Mouse (Mus musculus) midbrain, postnatal 0 days (tissue): ENCODE measurements at regions not wholly inside any gene's neighbourhood (a gene's known extent, or its start where the extent isn't known, plus 50 kb on each side); places are given as distances from the start of the nearest gene placed in this dataset.

Experiments used
- ATAC-seq: fragments of 200-750 bp; cut with Nextera tagmentation; 2 replicates; pipeline ENCODE4 v1.8.0; 2017; ENCODE audit warnings: moderate number of reproducible peaks, mild to moderate bottlenecking, moderate TSS enrichment, moderate library complexity; ENCODE audit not compliant: low FRiP score
- DNase-seq: peaks from one replicate; pipeline ENCODE4 v3.0.0-alpha.2; 2015; ENCODE audit warnings: low spot score
- H3K27ac ChIP-seq: fragments of 300-500 bp; sonication (generic); 2 replicates; pipeline ENCODE4 v1.5.1; 2014; ENCODE audit warnings: low read depth, mild to moderate bottlenecking, low read length, mixed read lengths
- H3K27me3 ChIP-seq: fragments of 300-500 bp; sonication (generic); 2 replicates; pipeline ENCODE4 v1.6.1; 2014; ENCODE audit warnings: low read length, control low read depth, mixed read lengths; ENCODE audit not compliant: insufficient read depth
- H3K36me3 ChIP-seq: fragments of 300-500 bp; sonication (generic); 2 replicates; pipeline ENCODE4 v1.6.1; 2014; ENCODE audit warnings: low read length, control low read depth, mixed read lengths; ENCODE audit not compliant: insufficient read depth
- H3K4me1 ChIP-seq: fragments of 300-500 bp; sonication (generic); 2 replicates; pipeline ENCODE4 v1.6.1; 2014; ENCODE audit warnings: mild to moderate bottlenecking, control low read depth, antibody characterized with exemption, low read length, mixed read lengths; ENCODE audit not compliant: insufficient read depth
- H3K4me2 ChIP-seq: fragments of 300-500 bp; sonication (generic); 2 replicates; pipeline ENCODE4 v1.6.1; 2014; ENCODE audit warnings: low read depth, mild to moderate bottlenecking, low read length, mixed read lengths; ENCODE audit not compliant: poor library complexity, severe bottlenecking
- H3K4me3 ChIP-seq: fragments of 300-500 bp; sonication (generic); 2 replicates; pipeline ENCODE4 v1.5.1; 2014; ENCODE audit warnings: low read depth, mild to moderate bottlenecking, low read length, moderate library complexity
- H3K9ac ChIP-seq: fragments of 300-500 bp; sonication (generic); replicated peaks from 2 replicates; pipeline ENCODE4 v1.6.1; 2014; ENCODE audit warnings: mild to moderate bottlenecking, low read length, moderate library complexity, mixed read lengths; ENCODE audit not compliant: poor library complexity, severe bottlenecking
- H3K9me3 ChIP-seq: fragments of 300-500 bp; sonication (generic); 2 replicates; pipeline ENCODE4 v1.6.1; 2016; ENCODE audit warnings: low read length, control low read depth
- CTCF ChIP-seq: IDR thresholded peaks from 2 replicates; pipeline ENCODE4 v1.5.1; 2016; ENCODE audit warnings: antibody characterized with exemption, mild to moderate bottlenecking
- WGBS: fragments of 180-500 bp; shearing (Covaris S2); extraction: QIAGEN DNeasy Blood & Tissue Kit; methylation state at CpG from one replicate; pipeline ENCODE4 v1.1.7; 2014; 5-methylcytosine and 5-hydroxymethylcytosine counted together

GRCm38 (mm10) chr1:90424066-90424821 is 178.5 kb upstream of the Cops8 start:
- TF ChIP-seq CTCF: no peak
- ATAC-seq (no peak), DNase-seq (no peak)
- H3K9ac ChIP-seq: no peak overlapping the region
- no peak overlapping the region for H3K27ac ChIP-seq
- H3K9me3 ChIP-seq: no peaks in the 10 kb centered on the region
- H3K27me3 ChIP-seq: 0 out of 2 replicates have a peak, but pooled peaks cover 2% of the 10 kb centered on the region
- no peaks in the 10 kb centered on the region for H3K4me1 ChIP-seq
- 16% methylated on average over 13 of the region's 13 CpGs for WGBS
- no peak overlapping the region; the same call in 1 of the 2 replicates for H3K4me2 ChIP-seq
- no peaks in the 10 kb centered on the region for H3K36me3 ChIP-seq
- H3K4me3 ChIP-seq: no peak overlapping the region

DNA sequence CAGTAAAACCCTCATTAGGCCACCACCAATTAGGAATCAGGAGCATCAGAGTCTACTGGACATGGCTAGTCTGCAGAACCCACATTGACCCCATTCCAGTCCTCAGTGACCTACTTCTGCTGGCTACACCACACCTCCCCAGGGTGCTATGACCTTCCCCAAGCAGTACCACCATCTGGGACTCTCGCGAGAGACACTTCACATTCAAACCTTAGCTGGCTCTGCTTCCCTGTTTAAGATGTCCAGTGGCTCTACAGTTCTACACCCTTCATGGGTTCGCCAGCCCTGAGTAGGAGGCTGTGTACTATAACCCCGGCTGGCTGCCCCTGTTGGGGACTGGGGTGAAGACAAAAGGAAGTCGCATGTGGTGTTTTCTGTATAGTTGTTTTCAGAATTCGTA is 174.4 kb upstream of the Cops8 start:
- Histone ChIP-seq H3K36me3 (no peaks in the 10 kb centered on the region), H3K9ac (no peak overlapping the region), H3K27me3 (no peaks in the 10 kb centered on the region), H3K4me1 (no peaks in the 10 kb centered on the region), H3K27ac (no peak overlapping the region), H3K4me3 (no peak overlapping the region), H3K4me2 (no peak overlapping the region), H3K9me3 (no peaks in the 10 kb centered on the region)
- no peak for DNase-seq
- ATAC-seq: no peak
- 89% methylated on average over 6 of the region's 6 CpGs for WGBS
- no peak for TF ChIP-seq CTCF

GRCm38 (mm10) chr1:90428774-90429173 is 174.0 kb upstream of the Cops8 start:
- H3K9me3 ChIP-seq: no peaks in the 10 kb centered on the region
- 77% methylated on average over 7 of the region's 7 CpGs for WGBS
- H3K36me3 ChIP-seq: no peaks in the 10 kb centered on the region
- no peak overlapping the region for H3K4me2 ChIP-seq
- no peak for TF ChIP-seq CTCF
- no peaks in the 10 kb centered on the region for H3K4me1 ChIP-seq
- H3K9ac ChIP-seq: no peak overlapping the region
- no peak for ATAC-seq
- H3K4me3 ChIP-seq: no peak overlapping the region
- peak; percentile 39 for DNase-seq
- H3K27ac ChIP-seq: no peak overlapping the region
- no peaks in the 10 kb centered on the region for H3K27me3 ChIP-seq

DNA sequence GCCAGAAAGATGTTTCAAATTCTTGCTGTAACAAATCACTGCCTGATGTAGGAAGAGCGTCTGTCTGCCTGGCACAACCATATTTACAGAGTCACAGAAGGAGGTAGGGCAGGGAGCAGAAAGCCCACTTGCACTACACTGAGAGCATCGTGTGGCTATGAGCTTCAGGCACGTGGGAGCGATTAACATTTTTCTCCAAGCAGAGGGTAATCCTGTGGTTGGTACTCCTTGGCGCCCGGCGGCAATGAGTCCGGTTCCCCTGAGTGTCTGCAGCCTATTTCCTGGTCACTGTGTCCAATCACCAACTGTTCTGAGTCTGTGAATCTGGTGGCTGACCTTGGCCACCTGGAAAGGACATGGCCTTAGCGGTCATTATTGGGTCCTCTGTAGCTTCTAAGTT is 172.3 kb upstream of the Cops8 start:
- DNase-seq (no peak), ATAC-seq (no peak)
- no peaks in the 10 kb centered on the region for H3K9me3 ChIP-seq
- no peak overlapping the region for H3K9ac ChIP-seq
- no peak overlapping the region for H3K4me3 ChIP-seq
- no peak overlapping the region for H3K27ac ChIP-seq
- 91% methylated on average over 9 of the region's 9 CpGs for WGBS
- no peaks in the 10 kb centered on the region for H3K36me3 ChIP-seq
- no peaks in the 10 kb centered on the region for H3K4me1 ChIP-seq
- H3K27me3 ChIP-seq: no peaks in the 10 kb centered on the region
- TF ChIP-seq CTCF: no peak
- H3K4me2 ChIP-seq: no peak overlapping the region

DNA sequence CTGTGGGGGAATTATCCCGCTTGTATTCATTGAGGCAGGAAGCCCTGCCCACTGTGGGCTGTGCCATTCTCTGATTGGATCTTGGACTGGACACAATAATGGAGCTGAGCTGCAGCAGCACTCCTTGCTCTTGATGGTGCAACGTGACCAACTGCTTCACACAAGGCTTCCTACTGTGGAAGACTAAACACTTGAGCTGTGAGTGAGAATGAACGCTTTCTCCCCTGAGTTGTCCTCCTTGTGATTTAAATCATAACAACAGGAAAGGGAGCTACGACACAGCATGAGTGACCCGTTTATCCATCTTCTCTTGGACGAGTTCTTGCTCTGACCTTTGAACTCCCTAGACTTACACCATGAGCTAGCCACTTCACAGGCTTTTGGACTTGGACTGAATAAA is 171.0 kb upstream of the Cops8 start:
- Histone ChIP-seq H3K27me3 (no peaks in the 10 kb centered on the region), H3K27ac (no peak overlapping the region), H3K36me3 (no peaks in the 10 kb centered on the region), H3K4me3 (no peak overlapping the region), H3K9me3 (no peaks in the 10 kb centered on the region), H3K9ac (no peak overlapping the region), H3K4me2 (no peak overlapping the region), H3K4me1 (no peaks in the 10 kb centered on the region)
- TF ChIP-seq CTCF: no peak
- no peak for ATAC-seq
- 71% methylated on average over 6 of the region's 6 CpGs for WGBS
- no peak for DNase-seq

DNA sequence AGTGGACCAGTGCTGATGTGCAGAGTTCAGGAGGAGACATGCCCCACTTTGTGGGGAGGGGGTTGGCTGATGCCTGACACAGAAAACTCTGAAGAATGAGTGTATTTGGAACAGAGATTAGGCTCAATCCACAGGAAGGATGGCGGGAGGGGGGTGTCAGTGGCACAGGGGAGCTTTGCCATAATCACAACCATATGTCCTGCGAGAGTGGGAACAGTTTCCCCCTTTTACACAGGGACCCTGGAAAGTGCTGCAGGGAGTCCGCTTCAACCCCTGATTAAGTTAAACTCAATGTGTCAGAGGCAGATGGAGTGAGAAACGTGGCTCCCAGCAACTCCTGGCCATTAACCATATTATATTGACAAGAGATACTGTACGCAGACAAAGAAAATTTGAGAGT is 168.9 kb upstream of the Cops8 start:
- H3K27me3 ChIP-seq: no peaks in the 10 kb centered on the region
- H3K27ac ChIP-seq: no peak overlapping the region
- no peak for ATAC-seq
- no peak overlapping the region for H3K4me2 ChIP-seq
- no peak overlapping the region for H3K4me3 ChIP-seq
- no peak for DNase-seq
- H3K36me3 ChIP-seq: no peaks in the 10 kb centered on the region
- H3K4me1 ChIP-seq: no peaks in the 10 kb centered on the region
- WGBS: 73% methylated on average over 5 of the region's 5 CpGs
- no peak for TF ChIP-seq CTCF
- no peaks in the 10 kb centered on the region for H3K9me3 ChIP-seq
- no peak overlapping the region for H3K9ac ChIP-seq
